Mouse (Mus musculus): ENCODE results near the gene Chrna5. TPM values are rescaled to one million over a fixed set of nuclear protein-coding genes. Genes with fewer than 3 reads are reported as not detected.

Gene Chrna5
- not detected in 2 replicates for polyA plus RNA-seq (2012; ENCODE audit: low replicate concordance)

DNA sequence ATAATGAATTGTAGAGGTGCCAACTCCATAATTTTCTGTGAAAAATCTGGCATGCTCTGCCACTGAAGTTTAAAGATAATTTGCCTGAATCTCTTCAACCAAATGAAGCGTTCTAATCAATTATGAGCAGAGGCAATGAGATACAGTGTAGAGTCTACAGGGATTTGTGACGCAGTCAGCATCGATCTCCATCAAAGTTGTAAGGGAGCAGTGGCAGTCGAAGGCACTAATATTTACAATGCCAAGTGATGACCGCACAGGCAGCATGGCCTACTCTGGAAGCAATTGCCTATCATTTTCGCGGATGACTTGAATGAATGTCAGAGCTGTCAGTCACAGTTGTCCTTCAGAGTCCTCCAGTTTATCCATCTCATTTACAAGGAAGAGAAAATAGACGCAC, at the start of gene Chrna5:
Chrna5 (plus strand) TSS at position 207 of the 400 bp plus-strand sequence.

DNA sequence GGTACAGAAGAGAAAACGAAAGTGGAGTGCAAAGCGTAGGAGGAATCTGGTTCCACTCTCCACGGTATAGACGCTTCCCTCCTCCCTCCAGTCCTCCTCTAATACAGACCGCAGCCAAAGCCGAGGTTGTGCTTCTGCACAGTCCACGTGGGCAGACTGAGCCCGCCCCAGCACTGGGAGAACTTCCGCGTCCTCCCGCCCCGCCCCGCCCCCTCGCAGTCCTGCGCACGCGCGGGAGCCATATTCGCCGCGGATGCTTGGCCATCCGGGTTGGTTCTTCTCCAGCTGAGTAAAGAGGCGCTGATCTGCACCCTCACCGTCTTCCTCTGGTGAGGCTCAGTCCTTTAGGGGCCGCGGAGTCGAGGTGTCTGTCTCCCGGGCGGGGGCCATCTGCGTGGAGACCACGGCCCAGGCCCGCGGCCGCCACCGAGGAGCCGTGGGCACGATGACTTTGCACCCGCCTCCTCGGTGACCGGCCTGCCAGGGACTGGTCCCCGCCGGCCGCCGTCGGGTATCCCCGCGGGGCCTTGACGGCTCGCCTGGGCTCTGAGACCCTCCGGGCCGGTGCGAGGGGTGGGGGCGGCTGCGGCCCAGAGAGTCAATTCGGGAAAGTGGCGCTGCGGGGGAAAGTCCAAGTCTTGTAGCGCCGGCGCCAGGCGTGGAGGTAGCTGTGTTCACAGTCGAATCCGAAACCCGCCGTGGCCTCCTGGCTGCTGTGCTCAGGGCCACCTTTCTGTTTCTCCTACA, 29.9 kb upstream of the Chrna5 start, which contains the start of the genes Psma4 and AY074887:
Psma4 (plus strand) TSS at position 216 of the 747 bp plus-strand sequence.
AY074887 (minus strand) TSS at position 424 of the 747 bp plus-strand sequence.

DNA sequence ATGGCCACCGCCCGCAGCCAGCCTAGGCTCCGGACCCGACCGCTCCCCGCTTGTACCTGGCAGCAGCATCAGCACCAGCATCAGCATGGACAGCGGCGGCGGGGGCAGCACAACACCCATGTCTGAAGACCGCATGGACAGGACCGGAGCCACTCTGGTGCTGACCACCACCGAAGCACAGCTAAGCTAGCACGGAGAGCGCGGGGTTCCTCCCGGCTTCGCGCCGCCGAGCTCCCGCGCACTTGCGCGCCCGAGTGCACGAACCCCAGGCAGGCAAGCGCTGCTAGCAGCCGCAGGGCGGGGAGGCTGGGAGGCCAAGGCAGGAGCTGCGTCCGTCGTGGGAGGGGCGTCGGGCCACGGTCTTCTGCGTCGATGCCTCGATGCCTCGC, 45.6 kb downstream of the Chrna5 start, which contains the start of gene Chrna3:
Chrna3 (minus strand) TSS at position 288 of the 389 bp plus-strand sequence.

DNA sequence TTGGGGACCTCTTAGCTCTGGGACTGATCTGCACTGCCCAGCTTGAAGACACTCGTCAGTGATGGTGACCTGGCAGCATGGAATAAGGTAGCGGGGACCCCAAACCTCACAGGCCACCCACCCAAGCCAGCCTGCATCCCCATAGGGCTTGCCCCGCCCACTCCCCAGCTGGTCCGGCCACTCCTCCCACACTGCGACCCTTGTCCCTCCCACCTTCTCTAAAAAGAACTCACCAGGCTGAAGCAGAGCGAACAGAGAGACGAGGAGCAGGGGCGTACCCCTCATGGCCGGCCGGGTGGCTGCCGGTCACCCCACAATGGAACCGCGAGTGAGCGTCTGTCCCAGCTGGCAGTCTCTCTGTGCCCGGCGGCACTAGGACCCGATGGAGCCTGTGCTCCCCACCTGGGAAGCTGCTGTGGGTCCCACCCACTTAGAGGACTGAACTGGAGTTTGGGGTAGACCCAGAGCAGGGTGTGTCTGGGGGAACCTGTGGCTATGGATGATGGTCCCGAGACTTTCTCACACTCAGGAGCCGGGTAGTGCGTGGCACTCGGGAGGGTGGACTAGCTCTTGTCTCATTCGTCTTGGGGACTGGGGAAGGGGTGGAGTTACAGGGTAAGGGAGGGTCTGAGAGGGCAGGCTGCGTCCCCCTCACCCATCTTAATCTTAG, 67.7 kb downstream of the Chrna5 start, which contains the start of gene Chrnb4:
Chrnb4 (minus strand) TSS at position 569 of the 670 bp plus-strand sequence.

Other genes with a start within 250 kb of the Chrna5 start
- gene Wdr61, start 246.4 kb upstream of the Chrna5 start, polyA plus RNA-seq (2012; ENCODE audit: low replicate concordance), result 2.3 and 39.0 TPM in 2 replicates
- gene Crabp1, start 216.1 kb upstream of the Chrna5 start, polyA plus RNA-seq (2012; ENCODE audit: low replicate concordance), result not detected in 2 replicates
- 0.34 and 1.4 TPM in 2 replicates for gene Ireb2, start 117.1 kb upstream of the Chrna5 start, polyA plus RNA-seq (2012; ENCODE audit: low replicate concordance)
- 0.39 TPM in 1 of 2 replicates, not detected in the other for gene Hykk, start 63.6 kb upstream of the Chrna5 start, polyA plus RNA-seq (2012; ENCODE audit: low replicate concordance)
- 1.4 and 3.9 TPM in 2 replicates for gene Psma4, start 30.1 kb upstream of the Chrna5 start, polyA plus RNA-seq (2012; ENCODE audit: low replicate concordance)
- not detected in 2 replicates for gene AY074887, start 29.9 kb upstream of the Chrna5 start, polyA plus RNA-seq (2012; ENCODE audit: low replicate concordance)
- not detected in 2 replicates for gene Chrna3, start 45.7 kb downstream of the Chrna5 start, polyA plus RNA-seq (2012; ENCODE audit: low replicate concordance)
- 0.05 and 0.06 TPM in 2 replicates for gene Chrnb4, start 67.9 kb downstream of the Chrna5 start, polyA plus RNA-seq (2012; ENCODE audit: low replicate concordance)
- gene Ube2q2, start 168.0 kb downstream of the Chrna5 start, polyA plus RNA-seq (2012; ENCODE audit: low replicate concordance), result 45.6 and 61.4 TPM in 2 replicates
- gene Fbxo22, start 228.0 kb downstream of the Chrna5 start, polyA plus RNA-seq (2012; ENCODE audit: low replicate concordance), result 5.8 and 28.0 TPM in 2 replicates